Mouse (Mus musculus) intestine, postnatal 0 days (tissue): ENCODE results near the gene Eps8l1. TPM values are rescaled to one million over a fixed set of nuclear protein-coding genes. Genes with fewer than 3 reads are reported as not detected.

ENCODE experiments used
- ATAC-seq: fragments of 200-750 bp; cut with Nextera tagmentation; 2 replicates; pipeline ENCODE4 v1.8.0; 2017; ENCODE audit warnings: mild to moderate bottlenecking, moderate TSS enrichment, moderate library complexity
- H3K27ac ChIP-seq: fragments of 300-500 bp; sonication (generic); 2 replicates; pipeline ENCODE4 v1.5.1; 2014; ENCODE audit warnings: mild to moderate bottlenecking, low read depth, low read length, moderate library complexity
- H3K27me3 ChIP-seq: fragments of 300-500 bp; sonication (generic); replicated peaks from 2 replicates; pipeline ENCODE4 v1.6.1; 2014; ENCODE audit warnings: low read length, mixed read lengths; ENCODE audit not compliant: control insufficient read depth, insufficient read depth
- H3K36me3 ChIP-seq: fragments of 300-500 bp; sonication (generic); 2 replicates; pipeline ENCODE4 v1.6.1; 2014; ENCODE audit warnings: mild to moderate bottlenecking, moderate library complexity; ENCODE audit not compliant: control insufficient read depth, insufficient read depth
- H3K4me1 ChIP-seq: fragments of 300-500 bp; sonication (generic); replicated peaks from 2 replicates; pipeline ENCODE4 v1.6.1; 2014; ENCODE audit warnings: antibody characterized with exemption, low read length, mixed read lengths; ENCODE audit not compliant: control insufficient read depth, insufficient read depth
- H3K4me2 ChIP-seq: fragments of 300-500 bp; sonication (generic); replicated peaks from 2 replicates; pipeline ENCODE4 v1.6.1; 2014; ENCODE audit warnings: low read depth, mild to moderate bottlenecking, moderate library complexity
- H3K4me3 ChIP-seq: fragments of 300-500 bp; sonication (generic); 2 replicates; pipeline ENCODE4 v1.5.1; 2014; ENCODE audit warnings: low read depth, low read length
- H3K9ac ChIP-seq: fragments of 300-500 bp; sonication (generic); 2 replicates; pipeline ENCODE4 v1.6.1; 2014; ENCODE audit warnings: mild to moderate bottlenecking, low read depth, low read length
- H3K9me3 ChIP-seq: fragments of 300-500 bp; sonication (generic); 2 replicates; pipeline ENCODE4 v1.6.1; 2016; ENCODE audit warnings: mixed run types; ENCODE audit not compliant: control insufficient read depth
- CTCF ChIP-seq: sonication (generic); IDR thresholded peaks from 2 replicates; pipeline ENCODE4 v1.5.1; 2016; ENCODE audit warnings: low read depth, mild to moderate bottlenecking, control low read depth, antibody characterized with exemption, moderate library complexity
- WGBS: fragments of 180-500 bp; shearing (Covaris S2); extraction: QIAGEN DNeasy Blood & Tissue Kit; methylation state at CpG from one replicate; pipeline ENCODE4 v1.1.7; 2014; 5-methylcytosine and 5-hydroxymethylcytosine counted together
- polyA plus RNA-seq: library from polyadenylated mRNA; unstranded; fragments of >200 nt; fragmentation: Nextera tagmentation; extraction: Ambion mirVana; gene quantifications from 2 replicates; pipeline ENCODE4 v1.2.1, GENCODE M21; 2015

Eps8l1 gene
- polyA plus RNA-seq, 1 experiment from 2014 or later = 1.7 TPM

DNA sequence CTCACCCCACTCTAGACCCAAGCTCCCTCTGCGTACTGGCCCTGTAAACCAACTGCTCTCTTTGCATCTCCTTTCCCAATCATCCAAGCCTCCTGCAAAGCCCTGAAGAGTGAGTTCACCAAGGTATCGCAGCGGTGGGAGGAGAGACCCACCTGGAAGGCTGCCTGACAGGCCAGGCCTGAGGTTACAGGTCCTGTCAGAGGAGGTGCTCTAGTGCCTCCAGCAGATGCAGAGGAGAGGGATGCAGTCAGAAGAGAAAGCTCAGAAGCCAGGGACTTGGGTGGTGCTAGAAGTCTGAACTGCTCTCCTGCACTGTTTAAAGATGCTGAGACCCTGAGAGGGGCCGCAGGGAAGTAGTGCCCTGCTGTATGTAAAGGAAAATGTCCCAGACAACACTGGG, 38.6 kb downstream of the Eps8l1 start:
- H3K27ac ChIP-seq = peak overlapping the region; percentile 54
- 81% methylated on average over 4 of the region's 4 CpGs for WGBS
- peak overlapping the region; percentile 86 for H3K4me2 ChIP-seq
- H3K9me3 ChIP-seq = no peaks in the 10 kb centered on the region
- H3K9ac ChIP-seq = peak overlapping the region; percentile 5
- H3K4me3 ChIP-seq = no peak overlapping the region
- H3K27me3 ChIP-seq = no peaks in the 10 kb centered on the region
- H3K36me3 ChIP-seq = peaks cover 27% of the 10 kb centered on the region
- no peak for TF ChIP-seq CTCF
- H3K4me1 ChIP-seq = 0 out of 2 replicates have a peak, but pooled peaks cover 6% of the 10 kb centered on the region
- ATAC-seq = no peak

DNA sequence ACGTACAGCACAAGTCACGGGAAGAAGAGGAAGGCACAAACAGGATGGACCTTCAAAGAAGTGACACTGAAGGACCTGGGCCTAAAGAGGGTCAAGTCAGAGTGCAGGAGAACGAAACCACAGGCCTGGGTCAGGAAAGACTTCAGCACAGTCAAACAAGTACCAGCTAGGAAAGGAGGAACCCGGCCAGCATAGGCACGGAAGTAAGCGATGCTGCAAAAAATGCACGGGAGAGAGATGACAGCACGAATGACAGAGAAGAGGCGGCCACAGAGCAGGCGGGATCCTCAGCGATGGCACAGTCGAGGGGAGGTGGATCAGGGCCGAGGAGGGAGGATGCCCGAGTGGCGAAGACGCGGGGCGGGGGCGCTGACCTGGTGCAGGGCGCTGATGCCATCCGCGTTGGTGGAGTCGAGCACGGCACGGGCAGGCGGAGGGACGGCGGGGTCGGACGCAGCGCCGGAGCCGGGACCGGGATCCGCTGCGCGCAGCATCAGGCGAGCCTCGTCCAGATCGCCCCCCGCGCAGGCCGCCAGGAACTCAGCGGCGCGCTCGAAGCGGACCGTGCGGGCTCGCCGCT, 40.5 kb downstream of the Eps8l1 start:
- Histone ChIP-seq H3K27me3 (no peaks in the 10 kb centered on the region), H3K4me3 (peak overlapping the region; percentile 80), H3K9me3 (no peaks in the 10 kb centered on the region), H3K9ac (peak overlapping the region; percentile 73), H3K4me1 (0 out of 2 replicates have a peak, but pooled peaks cover 6% of the 10 kb centered on the region), H3K27ac (peak overlapping the region; percentile 70), H3K4me2 (peak overlapping the region; percentile 86), H3K36me3 (peaks cover 12% of the 10 kb centered on the region)
- no peak for TF ChIP-seq CTCF
- ATAC-seq = peak; percentile 37
- WGBS = under 1% methylated on average over 35 of the region's 52 CpGs

DNA sequence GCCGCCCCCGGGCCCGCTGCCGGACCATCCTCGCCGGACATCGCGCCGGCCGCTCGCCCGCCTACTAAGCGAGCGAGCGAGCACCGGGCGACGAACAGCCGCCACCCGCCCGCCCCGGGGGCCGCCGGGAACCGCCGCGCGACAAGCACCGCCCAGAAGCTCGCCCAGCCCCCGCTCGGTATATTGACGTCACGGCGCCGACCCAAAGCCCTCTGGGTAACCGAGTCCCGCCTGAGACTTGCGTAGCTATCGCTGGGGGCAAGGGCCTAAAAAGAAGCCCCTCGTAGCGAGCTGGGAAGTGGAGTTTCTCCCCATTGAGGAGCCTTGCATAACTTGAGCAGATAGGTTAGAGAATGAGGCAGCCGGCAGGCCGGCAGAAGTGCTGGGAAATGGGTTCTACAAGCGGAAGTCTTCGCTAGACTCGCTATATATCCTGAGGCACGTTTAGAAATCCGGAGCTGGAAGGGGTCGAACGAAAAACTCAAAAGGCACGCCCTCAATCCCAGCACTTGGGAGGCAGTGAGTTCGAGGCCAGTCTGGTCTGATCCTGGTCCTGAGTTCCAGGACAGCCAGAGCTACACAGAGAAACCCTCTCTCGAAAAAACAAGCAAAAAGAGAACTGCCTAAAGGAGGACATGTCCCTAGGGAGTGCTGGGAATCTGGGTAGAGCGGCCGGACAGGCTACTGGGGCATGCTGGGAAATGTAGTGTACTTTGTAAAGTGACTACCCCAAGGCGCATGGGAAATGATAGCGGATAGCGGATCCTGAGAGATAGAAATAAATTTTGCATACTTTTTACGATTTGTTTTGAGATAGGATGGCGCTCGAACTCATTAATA, 41.3 kb downstream of the Eps8l1 start, which contains the start of gene Ppp1r12c:
Ppp1r12c (minus strand) TSS at position 123 of the 840 bp plus-strand sequence.
- H3K4me1 ChIP-seq = 0 out of 2 replicates have a peak, but pooled peaks cover 6% of the 10 kb centered on the region
- H3K9ac ChIP-seq = peak within 1 kb of the TSS; percentile 73
- peaks cover 4% of the 10 kb centered on the region for H3K36me3 ChIP-seq
- peak within 1 kb of the TSS; percentile 86 for H3K4me2 ChIP-seq
- TF ChIP-seq CTCF = no peak
- under 1% methylated on average over 62 of the region's 62 CpGs for WGBS
- no peaks in the 10 kb centered on the region for H3K27me3 ChIP-seq
- peak; percentile 89 for ATAC-seq
- H3K4me3 ChIP-seq = peak within 1 kb of the TSS; percentile 80
- H3K9me3 ChIP-seq = no peaks in the 10 kb centered on the region
- H3K27ac ChIP-seq = peak within 1 kb of the TSS; percentile 70

DNA sequence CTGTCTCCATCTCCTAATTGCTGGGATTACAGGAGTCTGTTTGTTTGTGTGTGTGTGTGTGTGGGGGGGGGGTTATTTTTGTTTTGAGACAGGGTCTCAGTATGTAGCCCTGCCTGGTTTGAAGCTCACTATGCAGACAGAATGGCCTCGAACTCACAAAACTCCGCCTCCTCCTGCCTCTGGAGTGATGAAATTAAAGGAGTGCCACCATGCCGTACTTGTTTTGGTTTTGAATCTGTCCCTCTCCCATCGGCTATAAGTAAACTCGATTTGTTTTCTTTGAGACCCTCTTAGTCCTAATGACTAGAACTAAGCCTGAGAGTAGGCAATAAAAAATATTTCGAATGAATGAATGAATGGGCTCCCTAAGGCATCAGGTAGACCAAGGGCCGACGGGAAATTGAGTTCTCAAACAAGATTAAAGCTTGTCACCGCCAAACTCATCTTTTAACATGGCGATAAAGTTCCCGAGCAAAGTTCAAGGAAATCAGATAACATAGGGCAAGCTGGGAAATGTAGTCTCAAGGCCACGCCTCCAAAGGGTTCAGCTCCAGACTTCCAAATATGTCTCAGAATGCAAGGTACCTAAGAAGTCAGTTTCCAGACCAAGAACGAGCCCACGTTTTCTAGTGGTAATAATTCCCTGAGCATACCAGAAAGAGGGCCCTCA, 42.1 kb downstream of the Eps8l1 start:
- H3K4me2 ChIP-seq = peak overlapping the region; percentile 86
- TF ChIP-seq CTCF = no peak
- peak overlapping the region; percentile 70 for H3K27ac ChIP-seq
- no peak overlapping the region; the same call in 1 of the 2 replicates for H3K9ac ChIP-seq
- H3K4me1 ChIP-seq = 0 out of 2 replicates have a peak, but pooled peaks cover 6% of the 10 kb centered on the region
- 9% methylated on average over 14 of the region's 14 CpGs for WGBS
- H3K27me3 ChIP-seq = no peaks in the 10 kb centered on the region
- peak overlapping the region; percentile 80 for H3K4me3 ChIP-seq
- ATAC-seq = no peak; the same call in 1 of the 2 replicates
- H3K9me3 ChIP-seq = no peaks in the 10 kb centered on the region
- no peaks in the 10 kb centered on the region; the same call in 1 of the 2 replicates for H3K36me3 ChIP-seq

DNA sequence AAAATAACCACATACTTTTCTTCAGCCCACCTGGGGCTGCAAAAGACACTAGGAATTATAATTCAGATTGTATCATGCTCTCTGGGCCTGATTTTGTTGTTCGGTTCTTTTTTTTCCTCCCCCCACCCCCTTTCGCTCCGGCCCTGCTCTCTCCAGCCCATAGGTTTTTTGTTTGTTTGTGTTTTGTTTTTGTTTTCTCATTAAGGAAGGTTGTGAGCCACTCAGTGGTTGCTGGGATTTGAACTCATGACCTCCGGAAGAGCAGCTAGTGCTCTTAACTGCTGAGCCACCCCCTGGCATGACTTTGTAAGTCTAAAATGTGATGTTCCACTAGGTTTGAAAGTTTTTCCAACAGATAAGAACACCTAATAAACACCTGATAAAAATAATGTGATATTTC, 42.6 kb downstream of the Eps8l1 start:
- 79% methylated on average over 4 of the region's 4 CpGs for WGBS
- Histone ChIP-seq H3K36me3 (no peaks in the 10 kb centered on the region; the same call in 1 of the 2 replicates), H3K4me2 (no peak overlapping the region), H3K9me3 (no peaks in the 10 kb centered on the region), H3K4me3 (0 out of 2 replicates have a peak overlapping the region, but pooled peaks have one; percentile 80), H3K27me3 (no peaks in the 10 kb centered on the region), H3K9ac (no peak overlapping the region), H3K27ac (no peak overlapping the region), H3K4me1 (0 out of 2 replicates have a peak, but pooled peaks cover 6% of the 10 kb centered on the region)
- no peak for ATAC-seq
- no peak for TF ChIP-seq CTCF

DNA sequence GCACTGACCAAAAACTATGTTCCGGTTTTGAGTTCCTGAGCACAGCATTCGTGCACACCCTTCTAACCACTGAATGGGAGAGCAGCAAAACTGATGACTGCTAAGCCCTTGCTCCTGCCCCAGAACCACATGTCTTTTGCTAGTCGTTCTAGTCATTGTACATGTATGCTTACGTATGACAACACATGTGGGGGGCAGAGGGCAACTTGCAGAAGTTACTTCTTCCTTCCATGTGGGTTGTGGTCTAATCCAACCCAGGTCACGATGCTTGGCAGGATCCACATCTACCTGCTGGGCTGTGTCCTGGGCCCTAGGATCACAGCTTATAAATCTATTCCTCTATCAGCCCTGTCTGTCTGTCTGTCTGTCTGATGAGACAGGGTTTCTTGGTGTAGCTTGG, 43.4 kb downstream of the Eps8l1 start:
- Histone ChIP-seq H3K27ac (no peak overlapping the region), H3K36me3 (no peaks in the 10 kb centered on the region), H3K9me3 (no peaks in the 10 kb centered on the region), H3K4me3 (no peak overlapping the region), H3K27me3 (no peaks in the 10 kb centered on the region), H3K9ac (no peak overlapping the region), H3K4me2 (no peak overlapping the region), H3K4me1 (0 out of 2 replicates have a peak, but pooled peaks cover 6% of the 10 kb centered on the region)
- no peak for ATAC-seq
- no peak for TF ChIP-seq CTCF
- 79% methylated on average over 5 of the region's 5 CpGs for WGBS
